Mouse (Mus musculus): ENCODE measurements around the gene Usp35. TPM values are rescaled to one million over a fixed set of nuclear protein-coding genes. Genes with fewer than 3 reads are reported as not detected.

The Usp35 gene
- total RNA-seq, 2 experiments from 2014 or later, result 0.64 to 1.0 TPM

DNA sequence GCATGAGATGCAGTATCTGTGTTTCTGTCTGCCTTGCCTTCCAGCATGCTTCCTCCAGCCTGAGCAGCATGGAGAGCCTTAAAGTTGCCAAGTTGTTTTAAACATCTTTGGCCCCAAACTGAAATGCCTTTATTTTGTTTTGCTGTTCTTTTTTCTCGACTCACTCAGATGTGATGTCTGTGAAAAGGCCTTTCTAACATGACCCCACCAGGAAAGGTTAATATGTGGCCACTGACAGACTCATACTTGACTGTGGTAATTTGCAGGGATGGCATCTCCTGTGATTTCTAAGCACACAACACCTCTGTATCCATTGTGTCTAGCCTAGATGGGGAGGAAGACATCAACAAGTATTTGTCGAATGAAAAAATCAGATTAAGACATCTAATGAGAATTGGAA, 34.8 kb downstream of the Usp35 start:
- DNase-seq, result no peak
- intact Hi-C loops (cut with DNase I), result loop anchor here (1.0 to 5.0 kb wide), 3 partner anchors 50 to 327 kb away; no protein-coding TSS in a partner anchor

DNA sequence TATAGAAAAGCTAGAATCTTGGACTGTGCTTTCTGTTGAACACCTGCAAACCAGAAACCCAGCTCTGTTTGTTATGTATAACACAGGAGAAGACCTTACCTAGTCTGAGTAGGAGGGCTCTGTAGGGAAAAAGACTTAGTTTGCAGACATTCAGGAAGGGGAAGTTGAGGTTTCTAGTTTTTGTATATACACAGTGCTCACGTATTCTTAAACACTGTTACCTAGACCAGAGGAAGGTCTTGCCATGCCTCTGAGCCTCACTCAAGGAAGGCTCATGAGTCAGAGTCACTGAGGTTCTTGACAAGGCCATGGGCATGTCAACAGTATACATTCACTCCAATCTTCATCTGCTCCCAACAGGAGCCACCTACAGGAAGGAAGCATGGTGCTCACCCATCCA, 60.8 kb downstream of the Usp35 start:
- intact Hi-C loops (cut with DNase I), result no loop called here
- DNase-seq, result no peak

DNA sequence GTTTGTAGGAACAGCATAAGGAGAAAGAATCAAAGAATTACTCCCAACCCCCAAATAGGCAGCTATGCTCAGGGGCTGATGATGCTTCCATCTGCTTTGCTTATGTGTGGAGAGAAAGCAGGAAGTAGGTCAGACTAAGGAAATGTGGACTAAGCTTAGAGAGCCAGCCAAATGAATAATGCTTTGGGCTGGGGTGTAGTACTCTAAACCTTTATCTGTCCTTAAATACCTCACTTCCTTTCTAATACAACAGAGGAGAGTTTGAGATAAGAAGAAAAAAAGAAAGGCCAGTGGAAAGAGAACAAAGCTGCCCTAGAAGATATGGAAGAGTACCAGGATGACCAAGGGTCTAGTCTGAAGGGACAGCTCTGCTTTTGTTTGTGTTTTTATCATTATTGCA, 61.5 kb downstream of the Usp35 start:
- intact Hi-C loops (cut with DNase I), result no loop called here
- DNase-seq, result no peak

DNA sequence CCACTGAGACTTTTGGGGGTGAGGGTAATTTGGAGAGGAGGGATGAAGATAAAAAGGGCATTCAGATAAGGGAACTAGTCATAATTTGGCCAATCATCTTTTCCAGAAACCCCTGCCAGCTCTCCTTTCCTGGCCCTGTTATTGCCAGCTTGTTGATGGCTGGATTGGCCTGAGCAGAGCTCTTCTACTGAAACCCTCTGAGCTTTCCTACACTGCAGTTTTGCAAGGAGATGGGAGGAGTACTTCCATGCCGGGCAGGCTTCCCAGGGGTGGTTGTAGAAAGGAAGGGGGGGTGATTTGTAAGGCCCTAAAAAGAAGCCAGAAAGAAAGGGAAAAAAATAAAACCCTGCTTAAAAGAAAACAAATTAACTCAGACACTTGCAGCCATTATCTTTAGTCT, 69.3 kb downstream of the Usp35 start:
- DNase-seq, result peak; percentile 65 to 69
- intact Hi-C loops (cut with DNase I), result no loop called here

Other genes with a start within 250 kb of the Usp35 start
- gene Kctd21, start 307 bp upstream of the Usp35 start, total RNA-seq (2021), result 1 to 10 TPM; 2.7 to 4.7 TPM
- gene Alg8, start 39.6 kb upstream of the Usp35 start, total RNA-seq (2021), result 1 to 10 TPM; 4.2 to 4.7 TPM
- gene Ndufc2, start 68.0 kb upstream of the Usp35 start, total RNA-seq (2021), result 100 to 1,000 TPM; 475 to 537 TPM
- gene Thrsp, start 85.7 kb upstream of the Usp35 start, total RNA-seq (2021), result 10 to 100 TPM; 43.7 to 50.9 TPM
- not detected for gene Kctd14, start 119.3 kb upstream of the Usp35 start, total RNA-seq (2021)
- 10 to 100 TPM; 48.1 to 53.0 TPM for gene Ints4, start 148.9 kb upstream of the Usp35 start, total RNA-seq (2021)
- gene Aamdc, start 247.5 kb upstream of the Usp35 start, total RNA-seq (2021), result 10 to 100 TPM; 62.7 to 64.2 TPM
- gene Rsf1, start 247.9 kb upstream of the Usp35 start, total RNA-seq (2021), result 10 to 100 TPM; 15.0 to 17.2 TPM